Mouse (Mus musculus): Measurements from ENCODE around the gene Tom1. TPM values are rescaled to one million over a fixed set of nuclear protein-coding genes. Genes with fewer than 3 reads are reported as not detected.
A peak's percentile ranks its signal among the peaks of the same experiment; 100 is the strongest.

Gene Tom1
- polyA plus RNA-seq, 1 experiment from 2014 or later: 41.3 TPM

GRCm38 (mm10) chr8:75016422-75016821 lies 17.1 kb upstream of the Tom1 start:
- Histone ChIP-seq H3K9ac (no peak overlapping the region), H3K4me1 (replicated peaks) (peaks cover 20% of the 10 kb centered on the region), H3K27ac (no peak overlapping the region), H3K4me3 (no peak overlapping the region), H3K36me3 (peaks cover 10% of the 10 kb centered on the region), H3K9me3 (replicated peaks) (no peaks in the 10 kb centered on the region), H3K27me3 (no peaks in the 10 kb centered on the region), H3K4me2 (no peak overlapping the region)
- no peak for ATAC-seq (replicated peaks; ENCODE audit: insufficient number of reproducible peaks, insufficient read depth, low FRiP score, low read depth)
- WGBS: 73% methylated on average over 1 of the region's 1 CpGs

GRCm38 (mm10) chr8:75018274-75018972 lies 15.1 kb upstream of the Tom1 start:
- no peak for ATAC-seq (replicated peaks; ENCODE audit: insufficient number of reproducible peaks, insufficient read depth, low FRiP score, low read depth)
- Histone ChIP-seq H3K4me3 (no peak overlapping the region), H3K27ac (no peak overlapping the region), H3K4me2 (no peak overlapping the region), H3K4me1 (replicated peaks) (peaks cover 18% of the 10 kb centered on the region), H3K9ac (no peak overlapping the region), H3K27me3 (no peaks in the 10 kb centered on the region), H3K36me3 (peaks cover 29% of the 10 kb centered on the region), H3K9me3 (replicated peaks) (no peaks in the 10 kb centered on the region)
- 27% methylated on average over 5 of the region's 5 CpGs for WGBS

GRCm38 (mm10) chr8:75023660-75024316 lies 9.7 kb upstream of the Tom1 start:
- Histone ChIP-seq H3K27ac (no peak overlapping the region), H3K4me2 (no peak overlapping the region), H3K9me3 (replicated peaks) (no peaks in the 10 kb centered on the region), H3K4me3 (no peak overlapping the region), H3K9ac (no peak overlapping the region), H3K36me3 (peaks cover 64% of the 10 kb centered on the region), H3K4me1 (replicated peaks) (no peaks in the 10 kb centered on the region), H3K27me3 (no peaks in the 10 kb centered on the region)
- ATAC-seq (replicated peaks; ENCODE audit: insufficient number of reproducible peaks, insufficient read depth, low FRiP score, low read depth): no peak
- WGBS: 87% methylated on average over 3 of the region's 3 CpGs

- no peak overlapping the region for H3K4me2 ChIP-seq
- 90% methylated on average over 4 of the region's 4 CpGs for WGBS
- H3K27me3 ChIP-seq: no peaks in the 10 kb centered on the region
- no peaks in the 10 kb centered on the region for H3K9me3 ChIP-seq (replicated peaks)
- H3K27ac ChIP-seq: no peak overlapping the region
- H3K36me3 ChIP-seq: peaks cover 74% of the 10 kb centered on the region
- ATAC-seq (replicated peaks; ENCODE audit: insufficient number of reproducible peaks, insufficient read depth, low FRiP score, low read depth): no peak
- H3K9ac ChIP-seq: no peak overlapping the region
- H3K4me3 ChIP-seq: no peak overlapping the region
- no peaks in the 10 kb centered on the region for H3K4me1 ChIP-seq (replicated peaks)
These were observed 7.7 kb upstream of the Tom1 start for GRCm38 (mm10) chr8:75025809-75026208.

GRCm38 (mm10) chr8:75030453-75031024 lies 3.0 kb upstream of the Tom1 start:
- Histone ChIP-seq H3K27me3 (no peaks in the 10 kb centered on the region), H3K9ac (no peak overlapping the region), H3K4me1 (replicated peaks) (peaks cover 16% of the 10 kb centered on the region), H3K36me3 (peaks cover 33% of the 10 kb centered on the region), H3K27ac (no peak overlapping the region), H3K4me2 (no peak overlapping the region), H3K4me3 (no peak overlapping the region), H3K9me3 (replicated peaks) (no peaks in the 10 kb centered on the region)
- WGBS: 90% methylated on average over 3 of the region's 3 CpGs
- no peak for ATAC-seq (replicated peaks; ENCODE audit: insufficient number of reproducible peaks, insufficient read depth, low FRiP score, low read depth)

GRCm38 (mm10) chr8:75032961-75033360 lies 544 bp upstream of the Tom1 start:
- Histone ChIP-seq H3K27me3 (no peaks in the 10 kb centered on the region), H3K36me3 (peaks cover 23% of the 10 kb centered on the region; the same call in 1 of the 2 replicates), H3K4me3 (peak overlapping the region; percentile 78), H3K4me2 (peak overlapping the region; percentile 86), H3K9ac (peak overlapping the region; percentile 71), H3K9me3 (replicated peaks) (no peaks in the 10 kb centered on the region), H3K27ac (peak overlapping the region; percentile 91), H3K4me1 (replicated peaks) (peaks cover 28% of the 10 kb centered on the region)
- WGBS: 60% methylated on average over 5 of the region's 5 CpGs
- no peak for ATAC-seq (replicated peaks; ENCODE audit: insufficient number of reproducible peaks, insufficient read depth, low FRiP score, low read depth)

GRCm38 (mm10) chr8:75034285-75034684 lies 780 bp downstream of the Tom1 start:
- H3K9me3 ChIP-seq (replicated peaks): no peaks in the 10 kb centered on the region
- peaks cover 41% of the 10 kb centered on the region for H3K4me1 ChIP-seq (replicated peaks)
- H3K36me3 ChIP-seq: peaks cover 15% of the 10 kb centered on the region; the same call in 1 of the 2 replicates
- H3K9ac ChIP-seq: peak overlapping the region; percentile 71
- H3K27ac ChIP-seq: peak overlapping the region; percentile 91
- H3K4me3 ChIP-seq: peak overlapping the region; percentile 78
- H3K27me3 ChIP-seq: no peaks in the 10 kb centered on the region
- WGBS: 2% methylated on average over 17 of the region's 17 CpGs
- ATAC-seq (replicated peaks; ENCODE audit: insufficient number of reproducible peaks, insufficient read depth, low FRiP score, low read depth): no peak
- H3K4me2 ChIP-seq: peak overlapping the region; percentile 86

- H3K36me3 ChIP-seq: peaks cover 4% of the 10 kb centered on the region; the same call in 1 of the 2 replicates
- no peaks in the 10 kb centered on the region for H3K9me3 ChIP-seq (replicated peaks)
- ATAC-seq (replicated peaks; ENCODE audit: insufficient number of reproducible peaks, insufficient read depth, low FRiP score, low read depth): no peak
- H3K4me3 ChIP-seq: no peak overlapping the region
- H3K4me1 ChIP-seq (replicated peaks): peaks cover 49% of the 10 kb centered on the region
- no peaks in the 10 kb centered on the region for H3K27me3 ChIP-seq
- no peak overlapping the region for H3K27ac ChIP-seq
- H3K9ac ChIP-seq: no peak overlapping the region
- no peak overlapping the region for H3K4me2 ChIP-seq
These were observed 2.1 kb downstream of the Tom1 start for GRCm38 (mm10) chr8:75035640-75036039.

GRCm38 (mm10) chr8:75038497-75038896 lies 5.0 kb downstream of the Tom1 start:
- Histone ChIP-seq H3K36me3 (no peaks in the 10 kb centered on the region), H3K9ac (no peak overlapping the region), H3K4me3 (no peak overlapping the region), H3K27ac (peak overlapping the region; percentile 92), H3K9me3 (replicated peaks) (no peaks in the 10 kb centered on the region), H3K27me3 (no peaks in the 10 kb centered on the region), H3K4me2 (peak overlapping the region; percentile 18), H3K4me1 (replicated peaks) (peaks cover 50% of the 10 kb centered on the region)
- no peak; the same call in 1 of the 2 replicates for ATAC-seq (replicated peaks; ENCODE audit: insufficient number of reproducible peaks, insufficient read depth, low FRiP score, low read depth)

- Histone ChIP-seq H3K9me3 (replicated peaks) (no peaks in the 10 kb centered on the region), H3K27me3 (no peaks in the 10 kb centered on the region), H3K36me3 (no peaks in the 10 kb centered on the region), H3K9ac (no peak overlapping the region), H3K4me3 (no peak overlapping the region), H3K4me1 (replicated peaks) (peaks cover 48% of the 10 kb centered on the region), H3K27ac (peak overlapping the region; percentile 92), H3K4me2 (no peak overlapping the region)
- ATAC-seq (replicated peaks; ENCODE audit: insufficient number of reproducible peaks, insufficient read depth, low FRiP score, low read depth): no peak
- 46% methylated on average over 1 of the region's 1 CpGs for WGBS
These were observed 6.2 kb downstream of the Tom1 start for GRCm38 (mm10) chr8:75039754-75040153.

GRCm38 (mm10) chr8:75042171-75042570 lies 8.7 kb downstream of the Tom1 start:
- ATAC-seq (replicated peaks; ENCODE audit: insufficient number of reproducible peaks, insufficient read depth, low FRiP score, low read depth): no peak
- no peak overlapping the region for H3K4me3 ChIP-seq
- H3K27me3 ChIP-seq: no peaks in the 10 kb centered on the region
- H3K9me3 ChIP-seq (replicated peaks): no peaks in the 10 kb centered on the region
- H3K4me2 ChIP-seq: no peak overlapping the region
- no peaks in the 10 kb centered on the region for H3K36me3 ChIP-seq
- WGBS: 79% methylated on average over 2 of the region's 2 CpGs
- H3K27ac ChIP-seq: no peak overlapping the region
- no peak overlapping the region for H3K9ac ChIP-seq
- H3K4me1 ChIP-seq (replicated peaks): peaks cover 46% of the 10 kb centered on the region
